Mouse (Mus musculus): ENCODE measurements around the gene Polr2h. TPM values are rescaled to one million over a fixed set of nuclear protein-coding genes. Genes with fewer than 3 reads are reported as not detected.

The Polr2h gene
- polyA plus RNA-seq, 1 experiment from 2014 or later = 58.4 TPM

- 94% methylated on average over 11 of the region's 11 CpGs for WGBS
- no peak for ATAC-seq (ENCODE audit: insufficient number of reproducible peaks, insufficient read depth, low FRiP score, low read depth)
- Histone ChIP-seq H3K27me3 (ENCODE audit: control insufficient read depth, insufficient read depth, low read length) (no peaks in the 10 kb centered on the region), H3K36me3 (ENCODE audit: control insufficient read depth, insufficient read depth, low read length) (peaks cover 37% of the 10 kb centered on the region), H3K27ac (replicated peaks in 1 of 2; ENCODE audit: control insufficient read depth in 1 of 2, insufficient read depth in 1 of 2, low read depth in 2 of 2, low read length in 2 of 2) (no peak overlapping the region), H3K4me2 (ENCODE audit: low read length) (no peak overlapping the region), H3K4me3 (ENCODE audit: control insufficient read depth in 1 of 2, insufficient read depth in 1 of 2, low read depth in 1 of 2, low read length in 2 of 2) (no peak overlapping the region), H3K9ac (ENCODE audit: low read length) (no peak overlapping the region), H3K9me3 (ENCODE audit: control insufficient read depth, low read length) (no peaks in the 10 kb centered on the region), H3K4me1 (ENCODE audit: control insufficient read depth in 2 of 2, insufficient read depth in 2 of 2, low read length in 2 of 2) (peaks cover 7 to 15% of the 10 kb centered on the region in 2 experiments)
Measured at GRCm38 (mm10) chr16:20710370-20710769, 7.1 kb upstream of the Polr2h start.

- Histone ChIP-seq H3K36me3 (ENCODE audit: control insufficient read depth, insufficient read depth, low read length) (peaks cover 37% of the 10 kb centered on the region), H3K9me3 (ENCODE audit: control insufficient read depth, low read length) (no peaks in the 10 kb centered on the region), H3K27me3 (ENCODE audit: control insufficient read depth, insufficient read depth, low read length) (no peaks in the 10 kb centered on the region), H3K4me3 (ENCODE audit: control insufficient read depth in 1 of 2, insufficient read depth in 1 of 2, low read depth in 1 of 2, low read length in 2 of 2) (no peak overlapping the region), H3K4me2 (ENCODE audit: low read length) (no peak overlapping the region), H3K27ac (replicated peaks in 1 of 2; ENCODE audit: control insufficient read depth in 1 of 2, insufficient read depth in 1 of 2, low read depth in 2 of 2, low read length in 2 of 2) (no peak overlapping the region), H3K4me1 (ENCODE audit: control insufficient read depth in 2 of 2, insufficient read depth in 2 of 2, low read length in 2 of 2) (peaks cover 10 to 18% of the 10 kb centered on the region in 2 experiments), H3K9ac (ENCODE audit: low read length) (no peak overlapping the region)
- 77% methylated on average over 4 of the region's 4 CpGs for WGBS
- no peak for ATAC-seq (ENCODE audit: insufficient number of reproducible peaks, insufficient read depth, low FRiP score, low read depth)
Measured at GRCm38 (mm10) chr16:20710810-20711209, 6.7 kb upstream of the Polr2h start.

GRCm38 (mm10) chr16:20712190-20712589 is 5.3 kb upstream of the Polr2h start:
- Histone ChIP-seq H3K9me3 (ENCODE audit: control insufficient read depth, low read length) (no peaks in the 10 kb centered on the region), H3K9ac (ENCODE audit: low read length) (no peak overlapping the region), H3K4me2 (ENCODE audit: low read length) (no peak overlapping the region), H3K4me3 (ENCODE audit: control insufficient read depth in 1 of 2, insufficient read depth in 1 of 2, low read depth in 1 of 2, low read length in 2 of 2) (no peak overlapping the region), H3K27me3 (ENCODE audit: control insufficient read depth, insufficient read depth, low read length) (no peaks in the 10 kb centered on the region), H3K4me1 (ENCODE audit: control insufficient read depth in 2 of 2, insufficient read depth in 2 of 2, low read length in 2 of 2) (peaks cover 14 to 21% of the 10 kb centered on the region in 2 experiments), H3K27ac (replicated peaks in 1 of 2; ENCODE audit: control insufficient read depth in 1 of 2, insufficient read depth in 1 of 2, low read depth in 2 of 2, low read length in 2 of 2) (no peak overlapping the region), H3K36me3 (ENCODE audit: control insufficient read depth, insufficient read depth, low read length) (peaks cover 34% of the 10 kb centered on the region)
- ATAC-seq (ENCODE audit: insufficient number of reproducible peaks, insufficient read depth, low FRiP score, low read depth) = no peak
- WGBS = 78% methylated on average over 9 of the region's 9 CpGs

GRCm38 (mm10) chr16:20712889-20713288 is 4.6 kb upstream of the Polr2h start:
- H3K4me3 ChIP-seq (ENCODE audit: control insufficient read depth in 1 of 2, insufficient read depth in 1 of 2, low read depth in 1 of 2, low read length in 2 of 2) = no peak overlapping the region
- H3K27ac ChIP-seq (replicated peaks in 1 of 2; ENCODE audit: control insufficient read depth in 1 of 2, insufficient read depth in 1 of 2, low read depth in 2 of 2, low read length in 2 of 2) = no peak overlapping the region
- H3K4me1 ChIP-seq (ENCODE audit: control insufficient read depth in 2 of 2, insufficient read depth in 2 of 2, low read length in 2 of 2) = peaks cover 14 to 21% of the 10 kb centered on the region in 2 experiments
- no peaks in the 10 kb centered on the region for H3K9me3 ChIP-seq (ENCODE audit: control insufficient read depth, low read length)
- WGBS = 59% methylated on average over 7 of the region's 7 CpGs
- no peaks in the 10 kb centered on the region for H3K27me3 ChIP-seq (ENCODE audit: control insufficient read depth, insufficient read depth, low read length)
- no peak overlapping the region for H3K9ac ChIP-seq (ENCODE audit: low read length)
- no peak overlapping the region for H3K4me2 ChIP-seq (ENCODE audit: low read length)
- peaks cover 34% of the 10 kb centered on the region for H3K36me3 ChIP-seq (ENCODE audit: control insufficient read depth, insufficient read depth, low read length)
- ATAC-seq (ENCODE audit: insufficient number of reproducible peaks, insufficient read depth, low FRiP score, low read depth) = no peak

- H3K9me3 ChIP-seq (ENCODE audit: control insufficient read depth, low read length) = no peaks in the 10 kb centered on the region
- H3K4me2 ChIP-seq (ENCODE audit: low read length) = peak overlapping the region; percentile 96
- 53% methylated on average over 11 of the region's 11 CpGs for WGBS
- H3K4me1 ChIP-seq (ENCODE audit: control insufficient read depth in 2 of 2, insufficient read depth in 2 of 2, low read length in 2 of 2) = peaks cover 17 to 27% of the 10 kb centered on the region in 2 experiments
- no peak overlapping the region for H3K27ac ChIP-seq (replicated peaks in 1 of 2; ENCODE audit: control insufficient read depth in 1 of 2, insufficient read depth in 1 of 2, low read depth in 2 of 2, low read length in 2 of 2)
- H3K27me3 ChIP-seq (ENCODE audit: control insufficient read depth, insufficient read depth, low read length) = no peaks in the 10 kb centered on the region
- H3K4me3 ChIP-seq (ENCODE audit: control insufficient read depth in 1 of 2, insufficient read depth in 1 of 2, low read depth in 1 of 2, low read length in 2 of 2) = no peak overlapping the region
- peaks cover 24% of the 10 kb centered on the region for H3K36me3 ChIP-seq (ENCODE audit: control insufficient read depth, insufficient read depth, low read length)
- no peak overlapping the region for H3K9ac ChIP-seq (ENCODE audit: low read length)
- ATAC-seq (ENCODE audit: insufficient number of reproducible peaks, insufficient read depth, low FRiP score, low read depth) = no peak
Measured at GRCm38 (mm10) chr16:20714307-20715080, 3.0 kb upstream of the Polr2h start.

- Histone ChIP-seq H3K4me2 (ENCODE audit: low read length) (peak overlapping the region; percentile 96), H3K9ac (ENCODE audit: low read length) (peak overlapping the region; percentile 81), H3K4me3 (ENCODE audit: control insufficient read depth in 1 of 2, insufficient read depth in 1 of 2, low read depth in 1 of 2, low read length in 2 of 2) (peak overlapping the region in 1 of 2 experiments; percentile 63; a peak in 3 of 4 replicates), H3K36me3 (ENCODE audit: control insufficient read depth, insufficient read depth, low read length) (peaks cover 26% of the 10 kb centered on the region), H3K9me3 (ENCODE audit: control insufficient read depth, low read length) (no peaks in the 10 kb centered on the region), H3K27me3 (ENCODE audit: control insufficient read depth, insufficient read depth, low read length) (no peaks in the 10 kb centered on the region), H3K4me1 (ENCODE audit: control insufficient read depth in 2 of 2, insufficient read depth in 2 of 2, low read length in 2 of 2) (peaks cover 17 to 27% of the 10 kb centered on the region in 2 experiments), H3K27ac (replicated peaks in 1 of 2; ENCODE audit: control insufficient read depth in 1 of 2, insufficient read depth in 1 of 2, low read depth in 2 of 2, low read length in 2 of 2) (no peak overlapping the region)
- ATAC-seq (ENCODE audit: insufficient number of reproducible peaks, insufficient read depth, low FRiP score, low read depth) = no peak
- WGBS = 76% methylated on average over 2 of the region's 2 CpGs
Measured at GRCm38 (mm10) chr16:20715161-20715560, 2.3 kb upstream of the Polr2h start.

- no peak for ATAC-seq (ENCODE audit: insufficient number of reproducible peaks, insufficient read depth, low FRiP score, low read depth)
- peaks cover 17 to 27% of the 10 kb centered on the region in 2 experiments for H3K4me1 ChIP-seq (ENCODE audit: control insufficient read depth in 2 of 2, insufficient read depth in 2 of 2, low read length in 2 of 2)
- 2% methylated on average over 12 of the region's 12 CpGs for WGBS
Measured at GRCm38 (mm10) chr16:20715566-20715965, 1.9 kb upstream of the Polr2h start.

More at GRCm38 (mm10) chr16:20715566-20715965, 1.9 kb upstream of the Polr2h start:
- Histone ChIP-seq H3K36me3 (ENCODE audit: control insufficient read depth, insufficient read depth, low read length) (peaks cover 26% of the 10 kb centered on the region), H3K9ac (ENCODE audit: low read length) (peak overlapping the region; percentile 81), H3K4me3 (ENCODE audit: control insufficient read depth in 1 of 2, insufficient read depth in 1 of 2, low read depth in 1 of 2, low read length in 2 of 2) (peak overlapping the region; percentile 63 to 64), H3K4me2 (ENCODE audit: low read length) (peak overlapping the region; percentile 96), H3K27ac (replicated peaks in 1 of 2; ENCODE audit: control insufficient read depth in 1 of 2, insufficient read depth in 1 of 2, low read depth in 2 of 2, low read length in 2 of 2) (peak overlapping the region; percentile 6 to 93; a peak in 2 of 4 replicates), H3K9me3 (ENCODE audit: control insufficient read depth, low read length) (no peaks in the 10 kb centered on the region), H3K27me3 (ENCODE audit: control insufficient read depth, insufficient read depth, low read length) (no peaks in the 10 kb centered on the region)
